Mouse (Mus musculus): ENCODE measurements around the gene Gm12216. TPM values are rescaled to one million over a fixed set of nuclear protein-coding genes. Genes with fewer than 3 reads are reported as not detected.

The Gm12216 gene
- polyA plus RNA-seq, 1 experiment from 2014 or later: 1.2 TPM

DNA sequence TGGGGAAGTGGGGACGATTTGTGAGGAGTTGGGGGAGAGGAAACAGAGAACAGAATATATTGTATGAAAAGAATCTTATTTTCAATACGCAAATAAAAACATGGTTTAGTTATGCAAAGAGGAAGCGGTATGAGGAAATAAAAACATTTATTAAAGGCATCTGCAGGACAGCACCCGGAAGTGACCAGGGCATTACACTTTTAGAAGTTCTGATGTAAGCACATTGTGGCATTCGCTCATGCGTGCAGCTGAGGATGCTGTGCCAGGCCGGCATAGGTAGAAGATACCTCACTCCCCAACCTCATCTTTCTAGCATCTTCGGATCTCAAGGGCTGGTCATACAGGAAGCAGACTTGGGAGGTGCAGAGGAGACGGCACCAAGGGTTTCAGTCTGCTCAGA, 75.8 kb downstream of the Gm12216 start:
- Histone ChIP-seq H3K27ac (no peak overlapping the region), H3K9me3 (no peaks in the 10 kb centered on the region), H3K4me1 (replicated peaks) (peaks cover 18% of the 10 kb centered on the region), H3K27me3 (replicated peaks) (no peaks in the 10 kb centered on the region), H3K36me3 (peaks cover 3% of the 10 kb centered on the region; the same call in 1 of the 2 replicates), H3K9ac (no peak overlapping the region), H3K4me2 (replicated peaks) (no peak overlapping the region), H3K4me3 (replicated peaks) (no peak overlapping the region)
- 86% methylated on average over 9 of the region's 9 CpGs for WGBS
- no peak for ATAC-seq

DNA sequence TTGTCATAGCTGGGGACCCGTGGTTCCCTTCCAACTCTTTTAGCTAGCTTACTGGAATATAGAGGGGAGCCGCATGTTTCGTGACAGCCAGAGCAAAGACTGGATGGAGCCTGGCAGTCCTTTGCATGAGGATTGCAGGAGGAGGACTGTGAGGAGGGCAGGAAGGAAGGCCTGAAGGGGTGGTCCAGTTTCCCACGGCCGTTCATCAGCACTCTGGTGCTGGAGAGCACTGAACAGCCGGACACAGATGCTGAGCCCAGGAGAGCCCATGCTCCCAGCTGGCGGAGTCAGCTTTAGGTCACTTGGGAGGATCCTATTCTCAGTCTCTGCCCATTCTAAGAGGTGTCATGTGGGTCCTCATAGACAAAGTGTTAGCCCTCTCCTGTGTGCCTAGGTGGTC, 77.1 kb downstream of the Gm12216 start:
- no peaks in the 10 kb centered on the region for H3K27me3 ChIP-seq (replicated peaks)
- H3K4me2 ChIP-seq (replicated peaks): no peak overlapping the region
- no peak overlapping the region for H3K4me3 ChIP-seq (replicated peaks)
- H3K9ac ChIP-seq: no peak overlapping the region
- no peaks in the 10 kb centered on the region for H3K9me3 ChIP-seq
- 70% methylated on average over 7 of the region's 7 CpGs for WGBS
- peak overlapping the region; percentile 55 for H3K27ac ChIP-seq
- peak; percentile 44 for ATAC-seq
- H3K4me1 ChIP-seq (replicated peaks): peaks cover 18% of the 10 kb centered on the region
- peaks cover 3% of the 10 kb centered on the region; the same call in 1 of the 2 replicates for H3K36me3 ChIP-seq

- H3K4me3 ChIP-seq (replicated peaks): no peak overlapping the region
- ATAC-seq: peak; percentile 69
- H3K27me3 ChIP-seq (replicated peaks): no peaks in the 10 kb centered on the region
- H3K4me1 ChIP-seq (replicated peaks): peaks cover 18% of the 10 kb centered on the region
- H3K9me3 ChIP-seq: no peaks in the 10 kb centered on the region
- H3K9ac ChIP-seq: no peak overlapping the region
- 81% methylated on average over 4 of the region's 4 CpGs for WGBS
- H3K4me2 ChIP-seq (replicated peaks): no peak overlapping the region
- peak overlapping the region; percentile 55 for H3K27ac ChIP-seq
- peaks cover 8% of the 10 kb centered on the region for H3K36me3 ChIP-seq
Measured at GRCm38 (mm10) chr11:53781201-53781775, 77.8 kb downstream of the Gm12216 start.

DNA sequence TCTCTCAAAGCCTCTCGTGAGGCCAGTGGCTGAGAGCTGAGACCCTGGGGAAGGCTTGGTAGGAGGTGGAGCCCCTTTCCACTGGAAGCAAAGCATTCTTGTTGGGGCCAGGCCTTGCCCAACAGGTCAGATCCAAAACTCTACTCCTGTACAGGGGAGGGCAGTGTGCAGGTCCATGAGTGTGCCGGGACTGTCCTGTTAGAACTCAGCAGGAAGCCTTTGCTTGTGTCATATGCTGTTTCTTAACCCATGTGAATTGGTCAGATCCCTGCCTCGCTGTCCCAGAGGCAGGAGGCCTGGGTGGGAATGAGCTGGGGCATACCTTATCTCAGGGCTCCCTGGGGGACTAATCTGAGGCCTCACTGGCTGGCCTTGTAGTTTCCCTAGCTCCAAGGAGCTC, 78.8 kb downstream of the Gm12216 start:
- no peak for ATAC-seq
- WGBS: 66% methylated on average over 3 of the region's 3 CpGs
- Histone ChIP-seq H3K36me3 (peaks cover 18% of the 10 kb centered on the region), H3K27ac (no peak overlapping the region), H3K4me2 (replicated peaks) (no peak overlapping the region), H3K9me3 (no peaks in the 10 kb centered on the region), H3K9ac (no peak overlapping the region), H3K27me3 (replicated peaks) (no peaks in the 10 kb centered on the region), H3K4me3 (replicated peaks) (no peak overlapping the region), H3K4me1 (replicated peaks) (peaks cover 18% of the 10 kb centered on the region)

- H3K27ac ChIP-seq: no peak overlapping the region
- H3K9me3 ChIP-seq: no peaks in the 10 kb centered on the region
- no peak for ATAC-seq
- peaks cover 22% of the 10 kb centered on the region for H3K36me3 ChIP-seq
- no peak overlapping the region for H3K4me3 ChIP-seq (replicated peaks)
- 65% methylated on average over 2 of the region's 2 CpGs for WGBS
- peaks cover 18% of the 10 kb centered on the region for H3K4me1 ChIP-seq (replicated peaks)
- H3K4me2 ChIP-seq (replicated peaks): no peak overlapping the region
- H3K27me3 ChIP-seq (replicated peaks): no peaks in the 10 kb centered on the region
- no peak overlapping the region for H3K9ac ChIP-seq
Measured at GRCm38 (mm10) chr11:53779808-53780207, 79.2 kb downstream of the Gm12216 start.

- WGBS: 77% methylated on average over 5 of the region's 5 CpGs
- H3K36me3 ChIP-seq: peaks cover 34% of the 10 kb centered on the region
Measured at GRCm38 (mm10) chr11:53778455-53778854, 80.6 kb downstream of the Gm12216 start.

GRCm38 (mm10) chr11:53777736-53778135, 81.3 kb downstream of the Gm12216 start:
- no peaks in the 10 kb centered on the region for H3K27me3 ChIP-seq (replicated peaks)
- peaks cover 38% of the 10 kb centered on the region for H3K36me3 ChIP-seq
- no peak overlapping the region for H3K4me3 ChIP-seq (replicated peaks)
- peaks cover 13% of the 10 kb centered on the region for H3K4me1 ChIP-seq (replicated peaks)
- H3K9ac ChIP-seq: no peak overlapping the region
- no peak for ATAC-seq
- no peak overlapping the region for H3K27ac ChIP-seq
- 68% methylated on average over 5 of the region's 5 CpGs for WGBS
- no peaks in the 10 kb centered on the region for H3K9me3 ChIP-seq
- no peak overlapping the region for H3K4me2 ChIP-seq (replicated peaks)

More at GRCm38 (mm10) chr11:53778455-53778854, 80.6 kb downstream of the Gm12216 start:
- H3K4me1 ChIP-seq (replicated peaks): peaks cover 13% of the 10 kb centered on the region
- H3K9me3 ChIP-seq: no peaks in the 10 kb centered on the region
- no peak overlapping the region for H3K4me2 ChIP-seq (replicated peaks)
- H3K27ac ChIP-seq: no peak overlapping the region
- H3K27me3 ChIP-seq (replicated peaks): no peaks in the 10 kb centered on the region
- ATAC-seq: no peak
- H3K4me3 ChIP-seq (replicated peaks): no peak overlapping the region
- no peak overlapping the region for H3K9ac ChIP-seq

DNA sequence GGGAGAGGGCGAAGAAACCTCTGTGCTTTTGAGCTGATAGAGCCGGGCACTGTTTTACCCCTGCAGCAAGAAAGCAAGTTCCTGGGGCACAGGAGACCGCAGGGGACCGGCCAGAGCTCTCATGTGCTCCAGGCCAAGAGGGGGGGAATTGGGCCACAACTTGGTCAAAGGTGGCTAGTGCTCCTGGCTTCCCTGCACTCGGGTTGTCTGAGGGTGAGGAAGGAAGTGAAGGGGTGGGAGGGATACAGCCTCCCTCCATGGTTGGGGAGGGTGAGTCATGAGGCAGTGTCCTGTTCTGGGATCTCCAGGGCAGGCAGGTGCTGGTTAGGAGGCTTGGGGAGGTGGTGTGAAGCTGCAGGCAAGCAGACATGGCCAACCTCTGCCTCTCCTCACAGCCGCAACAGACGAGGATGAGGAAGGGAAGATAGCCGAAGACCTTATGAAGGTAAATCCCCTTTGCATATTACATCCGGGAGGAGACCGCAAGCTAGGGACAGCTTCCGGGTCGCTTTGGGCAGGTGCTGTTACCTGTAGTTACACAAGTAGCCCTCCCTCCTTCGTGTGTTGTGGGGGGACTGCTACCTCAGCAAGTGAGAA, 84.3 kb downstream of the Gm12216 start:
- no peak for ATAC-seq
- peaks cover 16% of the 10 kb centered on the region; the same call in 1 of the 2 replicates for H3K4me1 ChIP-seq (replicated peaks)
- no peak overlapping the region for H3K4me2 ChIP-seq (replicated peaks)
- peaks cover 38% of the 10 kb centered on the region for H3K36me3 ChIP-seq
- H3K27ac ChIP-seq: no peak overlapping the region
- no peaks in the 10 kb centered on the region for H3K27me3 ChIP-seq (replicated peaks)
- H3K4me3 ChIP-seq (replicated peaks): no peak overlapping the region
- WGBS: 86% methylated on average over 13 of the region's 13 CpGs
- H3K9me3 ChIP-seq: no peaks in the 10 kb centered on the region
- no peak overlapping the region for H3K9ac ChIP-seq

DNA sequence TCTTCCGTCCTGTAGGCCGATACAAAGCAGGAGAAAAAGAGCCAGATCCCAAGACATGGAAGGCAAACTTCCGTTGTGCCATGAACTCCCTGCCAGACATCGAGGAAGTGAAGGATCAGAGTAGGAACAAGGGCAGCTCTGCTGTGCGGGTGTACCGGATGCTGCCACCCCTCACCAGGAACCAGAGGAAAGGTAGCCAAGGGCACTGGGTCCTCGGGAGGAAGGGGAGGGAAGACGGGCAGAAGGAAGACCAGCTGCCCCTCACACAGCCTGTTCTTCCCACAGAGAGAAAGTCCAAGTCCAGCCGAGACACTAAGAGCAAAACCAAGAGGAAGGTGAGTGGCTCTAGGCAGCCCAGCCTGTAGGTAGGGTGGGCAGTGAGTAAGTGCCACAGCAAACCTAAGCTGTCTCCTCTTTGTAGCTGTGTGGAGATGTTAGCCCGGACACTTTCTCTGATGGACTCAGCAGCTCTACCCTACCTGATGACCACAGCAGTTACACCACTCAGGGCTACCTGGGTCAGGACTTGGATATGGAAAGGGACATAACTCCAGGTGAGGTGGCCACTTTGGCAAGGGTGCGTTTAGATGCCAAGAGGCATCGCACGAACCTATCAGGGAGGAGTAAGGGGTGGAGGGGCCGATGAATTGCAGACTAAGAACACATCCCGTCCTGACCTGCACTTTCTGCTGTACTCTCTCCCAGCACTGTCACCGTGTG, 85.3 kb downstream of the Gm12216 start:
- H3K4me3 ChIP-seq (replicated peaks): no peak overlapping the region
- ATAC-seq: no peak
- no peaks in the 10 kb centered on the region for H3K27me3 ChIP-seq (replicated peaks)
- H3K27ac ChIP-seq: no peak overlapping the region
- H3K9me3 ChIP-seq: no peaks in the 10 kb centered on the region
- H3K36me3 ChIP-seq: peaks cover 36% of the 10 kb centered on the region
- peaks cover 17% of the 10 kb centered on the region for H3K4me1 ChIP-seq (replicated peaks)
- WGBS: 93% methylated on average over 16 of the region's 16 CpGs
- no peak overlapping the region for H3K4me2 ChIP-seq (replicated peaks)
- no peak overlapping the region for H3K9ac ChIP-seq

DNA sequence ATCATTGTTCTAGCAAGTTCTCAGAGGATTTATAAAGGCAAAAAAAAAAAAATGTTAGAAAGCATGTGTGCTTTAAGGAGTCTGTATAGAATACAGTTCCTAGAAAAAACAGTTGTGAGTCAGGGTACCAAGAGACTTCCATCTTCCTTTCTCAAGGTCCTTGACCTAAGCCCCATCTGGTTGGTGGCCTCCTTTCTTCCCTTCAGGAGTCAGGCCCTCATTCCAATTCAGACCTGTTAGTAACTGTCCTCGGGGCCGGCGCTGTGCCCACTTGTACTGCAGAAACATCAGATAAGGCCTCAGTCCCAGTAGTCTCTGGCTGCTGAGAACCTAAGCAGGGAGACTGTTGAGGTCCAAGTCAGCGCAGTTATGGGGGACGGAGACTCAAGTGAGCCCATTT, 86.0 kb downstream of the Gm12216 start, which contains the start of gene Gm17334:
Gm17334 (minus strand) TSS at position 101 of the 400 bp plus-strand sequence.
- H3K9ac ChIP-seq: no peak within 1 kb of the TSS
- H3K27me3 ChIP-seq (replicated peaks): no peaks in the 10 kb centered on the region
- H3K36me3 ChIP-seq: peaks cover 35% of the 10 kb centered on the region
- peak within 1 kb of the TSS; percentile 75 for H3K4me2 ChIP-seq (replicated peaks)
- no peak within 1 kb of the TSS for H3K27ac ChIP-seq
- no peaks in the 10 kb centered on the region for H3K9me3 ChIP-seq
- WGBS: 91% methylated on average over 5 of the region's 5 CpGs
- peaks cover 17% of the 10 kb centered on the region for H3K4me1 ChIP-seq (replicated peaks)
- ATAC-seq: no peak
- no peak within 1 kb of the TSS for H3K4me3 ChIP-seq (replicated peaks)

DNA sequence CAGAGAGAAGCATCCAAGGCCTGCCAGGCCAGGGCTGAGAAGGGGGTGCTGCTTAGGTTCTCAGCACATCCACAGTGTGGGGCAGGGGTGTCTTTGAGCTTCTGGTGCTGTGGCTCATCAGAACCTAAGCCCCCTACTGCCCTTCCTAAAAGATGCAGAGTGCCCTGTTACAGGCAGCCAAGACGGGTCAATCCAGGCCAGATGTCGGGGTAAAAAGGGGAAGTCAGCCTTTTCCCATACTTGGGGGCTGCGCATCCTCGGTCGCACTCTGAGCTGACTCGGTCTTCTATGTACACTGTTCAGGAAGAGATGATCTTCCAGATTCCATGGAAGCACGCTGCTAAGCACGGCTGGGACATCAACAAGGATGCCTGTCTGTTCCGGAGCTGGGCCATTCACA, 86.5 kb downstream of the Gm12216 start:
- WGBS: 85% methylated on average over 9 of the region's 9 CpGs
- Histone ChIP-seq H3K36me3 (peaks cover 35% of the 10 kb centered on the region), H3K4me2 (replicated peaks) (0 out of 2 replicates have a peak overlapping the region, but pooled peaks have one; percentile 11)

GRCm38 (mm10) chr11:53771001-53771744, 87.9 kb downstream of the Gm12216 start:
- Histone ChIP-seq H3K27me3 (replicated peaks) (no peaks in the 10 kb centered on the region), H3K27ac (no peak overlapping the region), H3K4me2 (replicated peaks) (peak overlapping the region; percentile 75), H3K36me3 (peaks cover 28% of the 10 kb centered on the region), H3K9me3 (no peaks in the 10 kb centered on the region), H3K9ac (peak overlapping the region; percentile 88; the same call in 1 of the 2 replicates), H3K4me3 (replicated peaks) (peak overlapping the region; percentile 89), H3K4me1 (replicated peaks) (peaks cover 17% of the 10 kb centered on the region)
- 62% methylated on average over 11 of the region's 11 CpGs for WGBS
- no peak for ATAC-seq

More for the DNA sequence above, 86.5 kb downstream of the Gm12216 start:
- no peak for ATAC-seq
- Histone ChIP-seq H3K4me3 (replicated peaks) (no peak overlapping the region), H3K9me3 (no peaks in the 10 kb centered on the region), H3K27me3 (replicated peaks) (no peaks in the 10 kb centered on the region), H3K4me1 (replicated peaks) (peaks cover 17% of the 10 kb centered on the region), H3K27ac (no peak overlapping the region), H3K9ac (no peak overlapping the region)

All from intestine, embryonic 15.5 days (tissue).